Mouse (Mus musculus) frontal cortex, adult 2 months (tissue): ENCODE measurements at regions not wholly inside any gene's neighbourhood (a gene's known extent, or its start where the extent isn't known, plus 50 kb on each side); places are given as distances from the start of the nearest gene placed in this dataset.

Source experiments
- DNase-seq, 2 experiments: peaks; one replicate each; pipeline ENCODE4 v3.0.0; 2022; ENCODE audit warnings: low spot score in 1 of 2; ENCODE audit errors: extremely low spot score in 1 of 2

DNA sequence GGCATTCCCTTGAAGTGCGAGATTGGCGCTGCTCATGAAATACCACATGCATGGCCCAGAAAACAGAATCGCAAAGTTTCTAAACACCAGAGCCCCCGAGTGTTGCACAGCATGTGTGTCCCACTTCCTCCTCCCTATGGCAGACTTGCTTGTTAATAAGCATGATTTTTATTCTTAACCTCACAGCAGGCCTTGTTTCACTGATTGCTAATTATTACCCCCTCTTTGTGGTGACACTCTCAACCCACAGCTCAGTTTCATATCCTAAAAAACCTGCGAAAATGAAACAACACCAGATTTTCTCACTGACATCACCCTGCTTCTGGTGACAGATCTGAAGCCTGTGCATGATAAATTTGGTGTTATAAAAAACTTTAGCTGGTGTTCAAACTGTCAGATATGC lies 1319.3 kb upstream of the Gm7489 start:
- peak; percentile 71 to 74 for DNase-seq

DNA sequence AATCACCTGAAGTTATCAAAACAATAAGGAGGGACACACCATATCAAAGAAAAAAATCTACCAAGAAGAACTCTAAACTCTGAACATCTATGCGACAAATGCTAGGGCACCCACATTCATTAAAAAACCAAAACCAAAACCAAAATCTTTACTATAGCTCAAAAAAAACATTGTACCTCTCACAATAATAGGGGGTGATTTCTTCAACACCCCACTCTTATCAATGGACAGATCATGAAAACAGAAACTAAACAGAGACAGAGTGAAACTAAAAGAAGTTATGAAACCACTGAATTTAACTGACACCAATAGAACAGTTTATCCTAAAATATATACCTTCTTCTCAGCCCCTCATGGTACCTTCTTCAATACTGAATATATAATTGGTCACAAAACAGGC lies 1314.5 kb upstream of the Gm7489 start:
- DNase-seq, result no peak

DNA sequence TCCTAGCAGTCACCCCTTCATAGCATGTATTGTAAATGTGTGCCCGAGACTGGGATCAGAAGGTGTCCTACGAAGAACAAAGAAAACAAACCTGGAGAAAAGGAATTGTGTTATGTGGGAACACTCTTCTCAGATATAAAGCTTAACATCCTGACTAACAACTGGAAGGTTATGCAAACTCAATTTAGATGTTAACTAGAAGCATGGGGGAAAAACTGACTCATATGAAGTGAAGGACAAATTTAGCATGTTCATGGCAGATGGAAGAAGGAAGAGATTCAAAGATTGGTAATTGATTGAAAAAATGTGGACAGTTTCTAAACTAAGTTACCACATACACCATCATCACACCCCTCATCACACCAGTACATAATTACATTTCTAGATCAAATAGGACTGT lies 1307.1 kb upstream of the Gm7489 start:
- no peak for DNase-seq

GRCm38 (mm10) chr15:52589391-52589790 lies 1295.3 kb upstream of the Gm7489 start:
- DNase-seq, result no peak

DNA sequence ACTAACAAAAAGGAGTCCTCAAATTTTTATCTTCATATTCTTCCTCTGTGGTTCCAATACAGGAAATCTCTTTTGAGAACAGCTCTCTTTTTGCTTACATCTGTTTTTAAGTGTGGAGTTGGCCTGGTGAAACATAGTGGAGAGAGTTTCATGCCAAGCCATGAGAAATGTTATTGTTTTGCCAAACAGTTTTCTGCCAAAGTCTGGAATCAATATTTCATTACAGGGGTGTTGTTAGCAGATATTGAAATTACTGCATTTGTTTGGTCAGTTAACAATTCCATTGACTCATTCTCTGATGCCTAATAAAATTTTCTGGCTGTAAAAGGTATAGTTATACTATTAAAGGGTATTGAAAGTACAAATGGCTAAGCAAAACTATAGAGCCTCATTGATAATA lies 1285.2 kb upstream of the Gm7489 start:
- no peak for DNase-seq

DNA sequence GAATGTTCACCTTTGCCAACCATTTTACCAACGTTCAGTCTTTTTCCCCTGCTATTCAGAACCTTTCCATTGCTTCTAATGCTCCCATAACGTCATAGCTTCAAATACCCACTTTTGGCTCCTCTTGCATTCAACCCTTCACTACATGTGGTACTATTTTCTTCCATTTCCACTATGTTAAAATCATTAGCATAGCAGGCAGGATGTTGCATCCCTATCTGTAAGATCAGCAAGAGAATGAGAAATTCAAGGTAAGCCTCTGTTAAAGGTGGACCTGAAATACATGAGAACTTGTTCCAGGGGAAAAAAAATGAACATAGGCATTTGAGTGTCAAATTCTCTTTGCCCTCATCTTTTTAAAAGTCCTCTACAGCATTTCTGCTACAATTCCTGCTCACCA lies 1284.7 kb upstream of the Gm7489 start:
- DNase-seq, result no peak

- no peak for DNase-seq
Measured at GRCm38 (mm10) chr15:52639790-52640189, 1244.9 kb upstream of the Gm7489 start.

GRCm38 (mm10) chr15:52645961-52646360 lies 1238.7 kb upstream of the Gm7489 start:
- DNase-seq, result no peak

- no peak for DNase-seq
Measured at GRCm38 (mm10) chr15:52657916-52658315, 1226.8 kb upstream of the Gm7489 start.
